Mouse (Mus musculus) limb, embryonic 14.5 days (tissue): ENCODE measurements at regions not wholly inside any gene's neighbourhood (a gene's known extent, or its start where the extent isn't known, plus 50 kb on each side); places are given as distances from the start of the nearest gene placed in this dataset.

Experiments used
- ATAC-seq: fragments of 200-750 bp; cut with Nextera tagmentation; 2 replicates; pipeline ENCODE4 v1.8.0; 2017; ENCODE audit warnings: low read depth, moderate number of reproducible peaks, moderate TSS enrichment; ENCODE audit not compliant: low FRiP score
- DNase-seq: peaks from one replicate; pipeline ENCODE4 v3.0.0-alpha.2; 2015; ENCODE audit warnings: low spot score
- H3K27ac ChIP-seq: fragments of 300-500 bp; sonication (generic); replicated peaks from 2 replicates; pipeline ENCODE4 v1.5.1; 2014; ENCODE audit warnings: low read depth, mild to moderate bottlenecking, low read length, moderate library complexity, mixed read lengths
- H3K27me3 ChIP-seq: fragments of 300-500 bp; sonication (generic); 2 replicates; pipeline ENCODE4 v1.6.1; 2014; ENCODE audit warnings: low read length, mixed read lengths; ENCODE audit not compliant: control insufficient read depth, insufficient read depth
- H3K36me3 ChIP-seq: fragments of 300-500 bp; sonication (generic); 2 replicates; pipeline ENCODE4 v1.6.1; 2014; ENCODE audit warnings: mild to moderate bottlenecking, low read length, moderate library complexity, mixed read lengths; ENCODE audit not compliant: control insufficient read depth, insufficient read depth
- H3K4me1 ChIP-seq: fragments of 300-500 bp; sonication (generic); 2 replicates; pipeline ENCODE4 v1.6.1; 2014; ENCODE audit warnings: antibody characterized with exemption, low read length, mixed read lengths; ENCODE audit not compliant: control insufficient read depth, insufficient read depth
- H3K4me2 ChIP-seq: fragments of 300-500 bp; sonication (generic); replicated peaks from 2 replicates; pipeline ENCODE4 v1.6.1; 2014; ENCODE audit warnings: low read depth, mild to moderate bottlenecking, low read length, moderate library complexity; ENCODE audit not compliant: severe bottlenecking
- H3K4me3 ChIP-seq: fragments of 300-500 bp; sonication (generic); replicated peaks from 2 replicates; pipeline ENCODE4 v1.5.1; 2014; ENCODE audit warnings: low read length
- H3K9ac ChIP-seq: fragments of 300-500 bp; sonication (generic); 2 replicates; pipeline ENCODE4 v1.6.1; 2014; ENCODE audit warnings: mild to moderate bottlenecking, low read depth, low read length, moderate library complexity; ENCODE audit not compliant: severe bottlenecking
- H3K9me3 ChIP-seq: fragments of 300-500 bp; sonication (generic); 2 replicates; pipeline ENCODE4 v1.6.1; 2016; ENCODE audit warnings: low read length; ENCODE audit not compliant: control insufficient read depth
- POLR2A ChIP-seq: fragments of 200-500 bp; IDR thresholded peaks from 2 replicates; pipeline ENCODE4 v1.8.0; 2012; ENCODE audit warnings: inconsistent platforms, mild to moderate bottlenecking, moderate library complexity, borderline replicate concordance; ENCODE audit not compliant: insufficient read depth, insufficient read length; ENCODE audit errors: extremely low read depth
- WGBS: fragments of 180-500 bp; shearing (Covaris S2); extraction: QIAGEN DNeasy Blood & Tissue Kit; methylation state at CpG from one replicate; pipeline ENCODE4 v1.1.7; 2014; 5-methylcytosine and 5-hydroxymethylcytosine counted together

GRCm38 (mm10) chr7:35898701-35899445 lies 96.1 kb upstream of the Zfp507 start:
- TF ChIP-seq POLR2A, result no peak
- WGBS, result 87% methylated on average over 6 of the region's 6 CpGs
- ATAC-seq (no peak), DNase-seq (no peak)
- no peak overlapping the region for H3K4me3 ChIP-seq
- no peak overlapping the region for H3K27ac ChIP-seq
- no peaks in the 10 kb centered on the region for H3K9me3 ChIP-seq
- H3K4me2 ChIP-seq, result no peak overlapping the region
- H3K36me3 ChIP-seq, result no peaks in the 10 kb centered on the region
- H3K27me3 ChIP-seq, result 0 out of 2 replicates have a peak, but pooled peaks cover 5% of the 10 kb centered on the region
- H3K9ac ChIP-seq, result no peak overlapping the region
- H3K4me1 ChIP-seq, result peaks cover 1% of the 10 kb centered on the region; the same call in 1 of the 2 replicates

GRCm38 (mm10) chr7:35893292-35893691 lies 90.5 kb upstream of the Zfp507 start:
- no peak overlapping the region for H3K27ac ChIP-seq
- H3K4me1 ChIP-seq, result no peaks in the 10 kb centered on the region
- no peaks in the 10 kb centered on the region for H3K27me3 ChIP-seq
- H3K4me2 ChIP-seq, result no peak overlapping the region
- no peak for TF ChIP-seq POLR2A
- DNase-seq, result no peak
- WGBS, result 26% methylated on average over 2 of the region's 2 CpGs
- H3K4me3 ChIP-seq, result no peak overlapping the region
- ATAC-seq, result no peak
- no peak overlapping the region for H3K9ac ChIP-seq
- no peaks in the 10 kb centered on the region for H3K9me3 ChIP-seq
- H3K36me3 ChIP-seq, result no peaks in the 10 kb centered on the region

GRCm38 (mm10) chr7:35886051-35886450 lies 83.2 kb upstream of the Zfp507 start:
- H3K27me3 ChIP-seq, result no peaks in the 10 kb centered on the region
- H3K9ac ChIP-seq, result no peak overlapping the region
- H3K4me1 ChIP-seq, result no peaks in the 10 kb centered on the region
- no peaks in the 10 kb centered on the region for H3K36me3 ChIP-seq
- H3K4me3 ChIP-seq, result no peak overlapping the region
- no peak overlapping the region for H3K4me2 ChIP-seq
- DNase-seq, result no peak
- WGBS, result 79% methylated on average over 11 of the region's 11 CpGs
- ATAC-seq, result no peak
- H3K9me3 ChIP-seq, result no peaks in the 10 kb centered on the region
- TF ChIP-seq POLR2A, result no peak
- H3K27ac ChIP-seq, result no peak overlapping the region

- peak; percentile 86 for ATAC-seq
- WGBS, result 47% methylated on average over 9 of the region's 9 CpGs
- H3K9ac ChIP-seq, result no peak overlapping the region
- DNase-seq, result peak; percentile 85
- no peak for TF ChIP-seq POLR2A
- H3K36me3 ChIP-seq, result no peaks in the 10 kb centered on the region
- H3K4me1 ChIP-seq, result peaks cover 4% of the 10 kb centered on the region
- H3K27ac ChIP-seq, result no peak overlapping the region
- H3K4me3 ChIP-seq, result no peak overlapping the region
- H3K27me3 ChIP-seq, result no peaks in the 10 kb centered on the region
- H3K4me2 ChIP-seq, result no peak overlapping the region
- no peaks in the 10 kb centered on the region for H3K9me3 ChIP-seq
Measured at GRCm38 (mm10) chr7:35879755-35880304, 77.0 kb upstream of the Zfp507 start.

- H3K4me2 ChIP-seq, result no peak overlapping the region
- H3K36me3 ChIP-seq, result no peaks in the 10 kb centered on the region
- 63% methylated on average over 7 of the region's 7 CpGs for WGBS
- no peak for ATAC-seq
- no peak for DNase-seq
- TF ChIP-seq POLR2A, result no peak
- no peaks in the 10 kb centered on the region for H3K27me3 ChIP-seq
- H3K4me1 ChIP-seq, result peaks cover 4% of the 10 kb centered on the region
- H3K9me3 ChIP-seq, result no peaks in the 10 kb centered on the region
- H3K4me3 ChIP-seq, result no peak overlapping the region
- H3K27ac ChIP-seq, result no peak overlapping the region
- no peak overlapping the region for H3K9ac ChIP-seq
Measured at GRCm38 (mm10) chr7:35878164-35878563, 75.4 kb upstream of the Zfp507 start.

GRCm38 (mm10) chr7:35861049-35861448 lies 58.2 kb upstream of the Zfp507 start:
- no peak for TF ChIP-seq POLR2A
- Histone ChIP-seq H3K27ac (no peak overlapping the region), H3K4me1 (no peaks in the 10 kb centered on the region), H3K9me3 (no peaks in the 10 kb centered on the region), H3K36me3 (no peaks in the 10 kb centered on the region), H3K27me3 (no peaks in the 10 kb centered on the region), H3K9ac (no peak overlapping the region), H3K4me3 (no peak overlapping the region), H3K4me2 (no peak overlapping the region)
- WGBS, result 59% methylated on average over 10 of the region's 10 CpGs
- ATAC-seq (no peak), DNase-seq (no peak)
